8 mouse cellular contexts compared by ENCODE assay signal in the genomic region with DNA sequence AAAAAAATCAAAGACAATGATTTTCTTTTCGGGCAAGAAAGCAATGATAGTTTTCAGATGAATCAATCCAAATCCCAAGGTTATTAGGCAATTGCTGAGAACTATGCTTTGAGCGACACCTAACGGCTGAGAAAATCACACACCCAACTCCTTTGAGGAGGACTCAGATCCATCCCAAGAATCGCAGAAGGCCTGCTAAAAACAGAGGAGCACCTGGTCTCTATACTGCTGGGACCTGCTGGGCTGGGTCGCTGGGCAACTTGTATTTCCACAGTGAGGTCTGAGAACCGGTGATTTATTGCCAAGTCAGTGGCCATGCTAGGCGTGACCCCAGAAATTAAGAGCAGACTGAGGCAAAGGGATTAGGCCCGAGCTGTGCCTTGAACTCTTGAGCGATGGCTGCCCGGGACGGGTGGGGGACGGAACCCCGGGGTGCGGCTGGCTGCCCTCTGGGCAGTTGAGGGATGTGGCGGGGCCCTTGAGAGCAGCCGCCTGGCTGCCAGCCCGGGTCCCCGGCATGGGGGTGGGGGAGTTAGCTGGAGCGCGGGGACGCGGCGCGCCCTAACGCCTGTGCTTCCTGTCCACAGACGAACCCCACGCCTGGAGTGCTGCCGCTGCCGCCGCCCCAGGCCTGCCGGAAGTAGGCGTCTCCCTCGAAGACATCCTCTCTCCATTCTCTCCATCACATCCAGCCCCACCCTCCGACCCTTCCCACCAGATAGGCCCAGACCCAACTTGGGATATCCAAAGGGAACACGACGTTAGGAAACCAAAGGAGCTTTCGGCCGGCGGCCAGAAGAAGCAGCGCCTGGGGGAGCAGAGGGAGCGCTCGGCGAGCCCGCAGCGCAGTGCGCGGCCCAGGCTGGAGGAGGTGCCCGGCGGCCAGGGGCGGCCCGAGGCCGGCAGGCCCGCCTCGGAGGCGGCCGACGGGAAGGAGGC.
DNase-seq lines count a peak whose midpoint lies in the region; ATAC-seq and TF ChIP-seq lines count a peak whose summit lies in the region.

No protein-coding gene starts in this region.

- peak; percentile 91 for ATAC-seq in embryonic facial prominence, embryonic 13.5 days (ENCODE audit: insufficient number of reproducible peaks, insufficient read depth, low FRiP score, low TSS enrichment, low read depth)
- peak; percentile 94 for ATAC-seq in limb, embryonic 14.5 days (ENCODE audit: low FRiP score, low read depth)
- ATAC-seq in midbrain, embryonic 16.5 days: peak; percentile 96

- no peaks in the 10 kb centered on the region for H3K4me1 ChIP-seq in embryonic facial prominence, embryonic 13.5 days
- H3K4me1 ChIP-seq in limb, embryonic 14.5 days (ENCODE audit: control insufficient read depth, insufficient read depth, low read length): no peaks in the 10 kb centered on the region
- peaks cover 9% of the 10 kb centered on the region for H3K4me1 ChIP-seq in midbrain, embryonic 16.5 days (ENCODE audit: control insufficient read depth, insufficient read depth, low read length)
- 0 out of 2 replicates have a peak, but pooled peaks cover 2% of the 10 kb centered on the region for H3K4me1 ChIP-seq in spleen, adult 2 months (ENCODE audit: control insufficient read depth, insufficient read depth, insufficient read length)

- DNase-seq in 416B (ENCODE audit: low read depth): peak; percentile 82
- DNase-seq in adrenal gland, postnatal 36 days: peak; percentile 90 to 92
- DNase-seq in heart, adult 9 months (ENCODE audit: low spot score in 2 of 2): peak; percentile 88 to 91
- peak; percentile 86 for DNase-seq in kidney, adult 9 months
- peak; percentile 92 for DNase-seq in limb, embryonic 14.5 days (ENCODE audit: low spot score)
- DNase-seq in spleen, adult 2 months (ENCODE audit: low read depth in 1 of 2, low spot score in 2 of 2): peak; percentile 64 to 80

- H3K4me3 ChIP-seq in embryonic facial prominence, embryonic 13.5 days: peak overlapping the region; percentile 74
- peak overlapping the region; percentile 70 for H3K4me3 ChIP-seq in limb, embryonic 14.5 days (replicated peaks; ENCODE audit: low read length)
- peak overlapping the region; percentile 65 for H3K4me3 ChIP-seq in midbrain, embryonic 16.5 days (ENCODE audit: low read depth, low read length)
- peak overlapping the region; percentile 75 for H3K4me3 ChIP-seq in spleen, adult 2 months (ENCODE audit: extremely low read depth, insufficient read depth, insufficient read length)

- H3K9me3 ChIP-seq in embryonic facial prominence, embryonic 13.5 days: no peaks in the 10 kb centered on the region
- no peaks in the 10 kb centered on the region for H3K9me3 ChIP-seq in limb, embryonic 14.5 days (ENCODE audit: control insufficient read depth, low read length)
- no peaks in the 10 kb centered on the region for H3K9me3 ChIP-seq in midbrain, embryonic 16.5 days (replicated peaks; ENCODE audit: control insufficient read depth, low read length, poor library complexity, severe bottlenecking)

- no peaks in the 10 kb centered on the region for H3K36me3 ChIP-seq in embryonic facial prominence, embryonic 13.5 days
- no peaks in the 10 kb centered on the region for H3K36me3 ChIP-seq in limb, embryonic 14.5 days (ENCODE audit: control insufficient read depth, insufficient read depth, low read length)
- no peaks in the 10 kb centered on the region for H3K36me3 ChIP-seq in midbrain, embryonic 16.5 days (ENCODE audit: control insufficient read depth, insufficient read depth, low read length)
- no peaks in the 10 kb centered on the region for H3K36me3 ChIP-seq in spleen, adult 2 months (ENCODE audit: control insufficient read depth, insufficient read depth, low read length)

- no peak; the same call in 1 of the 2 replicates for TF ChIP-seq POLR2A in limb, embryonic 14.5 days (IDR thresholded peaks at IDR 0.05; ENCODE audit: borderline replicate concordance, extremely low read depth, insufficient read depth, insufficient read length)
- no peak; the same call in 1 of the 2 replicates for TF ChIP-seq POLR2A in spleen, adult 2 months (IDR thresholded peaks at IDR 0.05; ENCODE audit: low read depth, low read length)

- peak overlapping the region; percentile 70 for H3K4me2 ChIP-seq in embryonic facial prominence, embryonic 13.5 days
- peak overlapping the region; percentile 79 for H3K4me2 ChIP-seq in limb, embryonic 14.5 days (replicated peaks; ENCODE audit: low read depth, low read length, severe bottlenecking)
- peak overlapping the region; percentile 69 for H3K4me2 ChIP-seq in midbrain, embryonic 16.5 days (ENCODE audit: low read length)

- peak; percentile 39; the same call in 1 of the 2 replicates for TF ChIP-seq CTCF in spleen, adult 2 months (IDR thresholded peaks at IDR 0.05; ENCODE audit: extremely low read depth, insufficient read depth, insufficient read length, insufficient replicate concordance)

- WGBS in embryonic facial prominence, embryonic 13.5 days: under 1% methylated on average over 56 of the region's 57 CpGs
- WGBS in limb, embryonic 14.5 days: under 1% methylated on average over 42 of the region's 57 CpGs
- under 1% methylated on average over 46 of the region's 57 CpGs for WGBS in midbrain, embryonic 16.5 days
- under 1% methylated on average over 53 of the region's 57 CpGs for WGBS in spleen, adult 2 months

- H3K9ac ChIP-seq in embryonic facial prominence, embryonic 13.5 days: peak overlapping the region; percentile 93
- peak overlapping the region; percentile 93 for H3K9ac ChIP-seq in limb, embryonic 14.5 days (ENCODE audit: low read depth, low read length, severe bottlenecking)
- peak overlapping the region; percentile 88 for H3K9ac ChIP-seq in midbrain, embryonic 16.5 days (ENCODE audit: low read depth, low read length)

- H3K27me3 ChIP-seq in embryonic facial prominence, embryonic 13.5 days: no peaks in the 10 kb centered on the region
- H3K27me3 ChIP-seq in limb, embryonic 14.5 days (ENCODE audit: control insufficient read depth, insufficient read depth, low read length): no peaks in the 10 kb centered on the region
- no peaks in the 10 kb centered on the region for H3K27me3 ChIP-seq in midbrain, embryonic 16.5 days (ENCODE audit: control insufficient read depth, insufficient read depth, low read depth, low read length)
- no peaks in the 10 kb centered on the region for H3K27me3 ChIP-seq in spleen, adult 2 months (ENCODE audit: control insufficient read depth, insufficient read depth, low read length)

- H3K27ac ChIP-seq in embryonic facial prominence, embryonic 13.5 days: peak overlapping the region; percentile 97
- H3K27ac ChIP-seq in limb, embryonic 14.5 days (replicated peaks; ENCODE audit: low read depth, low read length): peak overlapping the region; percentile 97
- peak overlapping the region; percentile 95 for H3K27ac ChIP-seq in midbrain, embryonic 16.5 days (ENCODE audit: low read length)
- peak overlapping the region; percentile 86 for H3K27ac ChIP-seq in spleen, adult 2 months (ENCODE audit: insufficient read depth, low read length)

Comparison
In these comparisons a context has a peak if more than half of its experiments do, and no peak if none do; other contexts are left out.
1. Peak in every context shown above with its lines: DNase-seq, ATAC-seq, H3K4me3 ChIP-seq and H3K27ac ChIP-seq.